Mouse (Mus musculus) cortical plate, adult 2 months (tissue): ENCODE results near the gene Nop58. TPM values are rescaled to one million over a fixed set of nuclear protein-coding genes. Genes with fewer than 3 reads are reported as not detected.
"Not testable (repeated sequence)": the region's sequence is repeated elsewhere in the genome, so short reads cannot be mapped to it uniquely, and the experiment has no call there.

Experiments
- H3K27ac ChIP-seq: fragments of 200-500 bp; 2 replicates; pipeline ENCODE4 v1.5.1; 2012; ENCODE audit warnings: low read length, control low read depth, inconsistent platforms; ENCODE audit not compliant: insufficient read depth
- H3K4me1 ChIP-seq: fragments of 200-500 bp; 2 replicates; pipeline ENCODE4 v1.6.1; 2011; ENCODE audit warnings: low read length; ENCODE audit not compliant: control insufficient read depth, insufficient read depth
- H3K4me3 ChIP-seq: fragments of 200-500 bp; 2 replicates; pipeline ENCODE4 v1.5.1; 2011; ENCODE audit warnings: mild to moderate bottlenecking, low read length, control low read depth; ENCODE audit not compliant: insufficient read depth
- CTCF ChIP-seq: fragments of 200-500 bp; IDR thresholded peaks from 2 replicates; pipeline ENCODE4 v1.5.1; 2011; ENCODE audit warnings: mild to moderate bottlenecking, control low read depth, low read length; ENCODE audit not compliant: insufficient read depth; ENCODE audit errors: extremely low read depth
- POLR2A ChIP-seq: fragments of 200-500 bp; IDR thresholded peaks from 2 replicates; pipeline ENCODE4 v1.6.1; 2011; ENCODE audit warnings: mild to moderate bottlenecking, low read length, control low read depth; ENCODE audit not compliant: insufficient read depth; ENCODE audit errors: extremely low read depth
- polyA plus RNA-seq: library from polyadenylated mRNA; depleted of rRNA; stranded (reverse); fragments of >200 nt; gene quantifications from 2 replicates; pipeline ENCODE4 v1.2.3, GENCODE M21; 2012; rRNA removed

Gene Nop58
- 19.8 and 21.6 TPM in 2 replicates for polyA plus RNA-seq

- peak within 1 kb of the TSS; percentile 72 for H3K4me3 ChIP-seq
- TF ChIP-seq POLR2A (peak; percentile 91; the same call in 1 of the 2 replicates), CTCF (no peak)
- no peak within 1 kb of the TSS for H3K27ac ChIP-seq
- peaks cover 3% of the 10 kb centered on the region; the same call in 1 of the 2 replicates for H3K4me1 ChIP-seq
These were observed at the start of gene Nop58 for GRCm38 (mm10) chr1:59684819-59685755. TSS of gene Nop58 (plus strand) at chr1:59684971.

DNA sequence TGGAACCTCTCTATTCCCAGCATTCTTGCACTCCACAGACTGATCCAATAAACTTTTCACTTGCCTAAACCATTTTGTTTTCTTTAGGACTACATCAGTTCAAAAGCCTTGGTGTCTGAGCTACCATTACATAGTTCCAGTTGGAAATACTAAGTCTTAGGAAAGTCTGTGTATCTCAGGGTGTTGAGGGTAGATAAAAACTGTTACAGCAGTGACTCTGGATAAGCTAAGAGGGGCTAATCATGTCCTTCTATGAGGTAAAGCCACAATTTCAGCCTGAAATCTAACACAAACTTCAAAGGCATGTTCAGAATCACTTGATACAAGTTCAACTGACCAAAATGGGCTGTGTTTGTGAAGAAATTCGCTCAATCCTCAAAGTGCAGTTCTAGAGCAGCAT, 48.4 kb upstream of the Nop58 start:
- Histone ChIP-seq H3K4me3 (no peak overlapping the region), H3K4me1 (no peaks in the 10 kb centered on the region; the same call in 1 of the 2 replicates), H3K27ac (no peak overlapping the region)
- TF ChIP-seq POLR2A (no peak), CTCF (no peak)

DNA sequence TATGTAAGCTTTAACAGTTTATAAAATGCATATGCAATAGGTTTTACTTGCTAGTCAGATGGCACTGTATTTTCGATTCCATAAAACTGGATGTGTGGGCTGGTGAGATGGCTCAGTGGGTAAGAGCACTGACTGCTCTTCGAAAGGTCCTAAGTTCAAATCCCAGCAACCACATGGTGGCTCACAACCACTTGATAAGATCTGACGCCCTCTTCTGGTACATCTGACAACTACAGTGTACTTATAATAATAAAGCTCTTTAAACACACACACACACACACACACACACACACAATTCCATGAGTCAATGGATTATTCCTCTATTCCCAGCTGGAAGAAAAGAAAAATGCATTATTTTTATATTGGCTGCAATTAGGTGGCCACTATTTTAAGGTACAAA, 46.4 kb upstream of the Nop58 start:
- no peaks in the 10 kb centered on the region for H3K4me1 ChIP-seq
- no peak overlapping the region for H3K4me3 ChIP-seq
- no peak overlapping the region for H3K27ac ChIP-seq
- TF ChIP-seq POLR2A (no peak), CTCF (no peak)

DNA sequence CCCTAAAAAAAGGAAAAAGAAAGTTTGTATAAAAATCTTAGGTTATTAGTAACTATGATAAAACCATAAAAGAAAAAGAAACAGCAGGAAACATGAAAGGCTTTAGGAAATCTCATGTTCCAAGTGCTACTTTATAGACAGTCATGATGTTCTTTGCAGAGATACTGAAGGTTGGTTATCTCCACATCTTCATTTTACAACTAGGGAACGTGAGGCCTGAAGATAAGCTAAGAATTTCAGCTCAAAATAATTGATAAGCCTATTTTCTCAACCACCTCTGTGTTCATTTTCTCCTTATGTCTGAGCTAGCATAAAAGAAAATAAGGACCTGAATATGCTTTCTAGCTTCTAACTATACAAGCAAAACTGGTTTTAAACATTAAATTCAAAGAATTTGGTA, 42.3 kb upstream of the Nop58 start:
- Histone ChIP-seq H3K27ac (no peak overlapping the region), H3K4me1 (no peaks in the 10 kb centered on the region), H3K4me3 (no peak overlapping the region)
- TF ChIP-seq POLR2A (no peak), CTCF (no peak)

DNA sequence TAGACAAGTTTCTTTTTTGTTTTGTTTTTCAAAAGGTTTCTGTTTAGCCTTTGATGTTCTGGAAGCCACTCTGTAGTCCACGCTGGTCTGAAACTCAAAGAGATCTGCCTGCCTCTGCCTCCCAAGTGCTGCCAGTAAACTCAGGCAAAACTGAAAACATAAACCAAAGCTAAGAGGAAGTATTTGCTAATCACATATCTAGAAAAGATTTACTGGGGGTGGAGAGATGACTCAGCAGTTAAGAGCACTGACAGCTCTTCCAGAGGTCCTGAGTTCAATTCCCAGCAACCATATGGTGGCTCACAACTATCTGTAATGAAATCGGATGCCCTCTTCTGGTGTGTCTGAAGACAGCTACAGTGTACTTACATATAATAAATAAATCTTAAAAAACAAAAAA, 38.3 kb upstream of the Nop58 start:
- not testable (repeated sequence) for H3K4me1 ChIP-seq, H3K4me3 ChIP-seq, H3K27ac ChIP-seq

DNA sequence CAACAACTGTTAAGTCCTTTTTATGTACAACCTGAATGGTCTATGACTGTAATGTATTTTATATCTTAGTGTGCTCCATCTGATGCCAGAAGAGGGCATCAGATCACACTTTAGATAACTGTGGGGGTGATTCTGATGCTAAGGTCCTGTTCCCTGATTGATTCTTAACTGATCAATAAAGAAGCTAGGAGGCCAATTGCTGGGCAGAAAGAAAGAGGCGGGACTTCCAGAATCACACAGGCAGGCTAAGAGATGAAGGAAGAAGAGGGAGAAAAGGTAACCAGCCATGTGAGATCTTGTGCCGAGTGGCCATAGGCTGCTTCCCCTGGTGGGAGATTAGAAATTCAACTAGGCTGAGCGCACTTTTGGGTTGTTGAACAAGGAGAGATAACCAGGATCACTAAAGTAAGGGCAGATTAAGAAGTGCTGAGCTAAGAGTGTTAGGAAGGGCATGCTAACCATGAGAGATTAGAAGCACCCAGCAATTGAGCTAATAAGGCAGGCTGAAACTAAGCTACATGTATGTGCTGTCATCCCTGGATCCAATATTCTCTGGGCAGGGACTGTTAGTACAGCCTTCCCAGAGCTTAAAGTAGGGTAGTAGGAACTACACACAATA, 33.5 kb upstream of the Nop58 start:
- Histone ChIP-seq H3K4me1 (no peaks in the 10 kb centered on the region; the same call in 1 of the 2 replicates), H3K27ac (no peak overlapping the region), H3K4me3 (no peak overlapping the region)
- TF ChIP-seq CTCF (no peak), POLR2A (no peak)

- H3K4me3 ChIP-seq, result no peak overlapping the region
- TF ChIP-seq POLR2A (no peak), CTCF (no peak)
- H3K27ac ChIP-seq, result no peak overlapping the region
- H3K4me1 ChIP-seq, result no peaks in the 10 kb centered on the region; the same call in 1 of the 2 replicates
These were observed 31.4 kb upstream of the Nop58 start for GRCm38 (mm10) chr1:59653243-59653911.

GRCm38 (mm10) chr1:59656244-59657171, 28.3 kb upstream of the Nop58 start:
- no peaks in the 10 kb centered on the region; the same call in 1 of the 2 replicates for H3K4me1 ChIP-seq
- no peak overlapping the region for H3K4me3 ChIP-seq
- H3K27ac ChIP-seq, result no peak overlapping the region
- TF ChIP-seq POLR2A (no peak), CTCF (no peak)

DNA sequence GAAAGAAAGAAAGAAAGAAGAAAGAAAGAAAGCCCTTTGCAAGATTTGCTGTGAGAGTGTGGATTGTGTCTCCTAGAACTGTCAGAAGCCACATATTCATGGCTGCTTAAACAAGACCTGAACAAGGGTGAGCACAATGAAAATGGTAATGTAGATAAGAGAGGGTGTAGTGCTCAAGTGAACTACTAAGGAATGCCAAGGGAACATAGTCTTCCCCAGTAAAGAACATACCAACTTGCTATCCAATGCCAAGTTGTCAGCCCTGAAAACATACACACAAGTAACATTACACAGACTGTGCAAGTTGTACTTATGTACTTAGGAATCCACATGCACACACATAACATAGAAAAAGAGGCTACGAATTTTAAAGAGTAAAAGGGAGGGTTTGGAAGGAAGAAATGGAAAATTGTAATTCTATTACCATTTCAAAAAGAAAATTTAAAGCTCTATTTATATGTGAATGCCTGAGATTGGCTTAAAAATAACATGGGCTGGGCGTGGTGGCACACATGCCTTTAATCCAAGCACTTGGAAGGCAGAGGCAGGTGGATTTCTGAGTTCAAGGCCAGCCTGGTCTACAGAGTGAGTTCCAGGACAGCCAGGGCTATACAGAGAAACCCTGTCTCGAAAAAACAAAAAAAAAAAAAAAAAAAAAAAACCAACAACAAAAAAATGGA, 21.2 kb upstream of the Nop58 start:
- H3K4me1 ChIP-seq, result no peaks in the 10 kb centered on the region
- H3K27ac ChIP-seq, result no peak overlapping the region
- H3K4me3 ChIP-seq, result no peak overlapping the region
- TF ChIP-seq CTCF (no peak), POLR2A (no peak)
